Mouse (Mus musculus): Measurements from ENCODE around the gene Onecut3. TPM values are rescaled to one million over a fixed set of nuclear protein-coding genes. Genes with fewer than 3 reads are reported as not detected.

The Onecut3 gene
- polyA plus RNA-seq (2017; shearing (Covaris generic)): not detected

GRCm38 (mm10) chr10:80494732-80495131, at the start of gene Onecut3:
TSS of gene Onecut3 (plus strand) at chr10:80494835.

GRCm38 (mm10) chr10:80538710-80539394, 44.2 kb downstream of the Onecut3 start, which contains the start of gene Atp8b3:
TSS of gene Atp8b3 (minus strand) at chr10:80539124.

DNA sequence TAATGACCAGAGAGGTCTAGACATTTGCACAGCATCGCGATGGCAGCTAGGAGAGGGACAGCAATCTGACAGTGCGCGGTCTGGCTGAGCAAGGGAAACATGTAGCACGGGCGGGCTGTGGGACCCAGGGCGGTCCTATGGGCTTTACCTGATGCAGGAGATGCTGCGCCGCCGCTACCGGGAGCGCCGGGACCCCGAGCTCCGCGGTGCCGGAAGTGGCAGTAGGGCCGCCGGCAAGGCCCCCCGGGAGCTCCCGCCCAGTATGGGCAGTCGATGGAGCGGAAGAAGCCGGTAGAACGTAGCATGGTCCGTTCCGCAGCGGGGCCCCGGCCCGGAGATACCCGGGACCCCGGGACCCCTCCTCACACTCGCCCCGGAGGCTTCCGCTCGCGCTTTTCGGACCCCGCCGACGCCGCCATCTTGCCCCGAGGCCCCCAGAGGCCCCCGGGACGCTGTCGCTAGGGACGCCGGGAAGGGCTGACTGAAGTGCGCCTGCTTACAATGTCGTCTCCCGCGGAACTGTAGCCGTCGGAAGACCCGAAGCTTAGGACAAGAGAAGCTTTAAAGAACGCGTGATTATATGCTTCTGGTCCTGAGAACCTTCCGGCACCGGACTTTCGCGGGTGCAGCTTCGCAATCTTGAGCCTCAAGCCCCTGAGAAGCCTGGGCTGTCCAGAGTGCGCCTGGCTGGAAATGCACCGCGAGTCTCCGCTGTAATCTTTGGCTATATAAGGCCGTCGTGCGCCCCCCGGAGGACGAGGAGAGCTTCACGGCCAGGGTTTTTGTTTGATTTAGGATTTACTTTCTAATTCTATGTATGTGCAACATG, 66.7 kb downstream of the Onecut3 start, which contains the start of gene Rexo1:
TSS of gene Rexo1 (minus strand) at position 445 of the 829 bp plus-strand sequence.

Other genes starting within 250 kb of the Onecut3 start
- gene Ndufs7, start 245.7 kb upstream of the Onecut3 start, polyA plus RNA-seq (2017; shearing (Covaris generic)): 171 TPM
- gene Gamt, start 233.8 kb upstream of the Onecut3 start, polyA plus RNA-seq (2017; shearing (Covaris generic)): not detected
- 91.1 TPM for gene Dazap1, start 233.3 kb upstream of the Onecut3 start, polyA plus RNA-seq (2017; shearing (Covaris generic))
- gene Rps15, start 202.4 kb upstream of the Onecut3 start, polyA plus RNA-seq (2017; shearing (Covaris generic)): 1,047 TPM
- gene Apc2, start 198.9 kb upstream of the Onecut3 start, polyA plus RNA-seq (2017; shearing (Covaris generic)): 0.06 TPM
- 30.5 TPM for gene 2310011J03Rik, start 174.3 kb upstream of the Onecut3 start, polyA plus RNA-seq (2017; shearing (Covaris generic))
- 8.1 TPM for gene Pcsk4, start 165.3 kb upstream of the Onecut3 start, polyA plus RNA-seq (2017; shearing (Covaris generic))
- not detected for gene Reep6, start 164.9 kb upstream of the Onecut3 start, polyA plus RNA-seq (2017; shearing (Covaris generic))
- gene Adamtsl5, start 146.4 kb upstream of the Onecut3 start, polyA plus RNA-seq (2017; shearing (Covaris generic)): not detected
- gene Plk5, start 138.4 kb upstream of the Onecut3 start, polyA plus RNA-seq (2017; shearing (Covaris generic)): not detected
- 10.9 TPM for gene Mex3d, start 107.2 kb upstream of the Onecut3 start, polyA plus RNA-seq (2017; shearing (Covaris generic))
- gene Mbd3, start 95.3 kb upstream of the Onecut3 start, polyA plus RNA-seq (2017; shearing (Covaris generic)): 124 TPM
- gene Uqcr11, start 88.0 kb upstream of the Onecut3 start, polyA plus RNA-seq (2017; shearing (Covaris generic)): 65.7 TPM
- gene Tcf3, start 61.2 kb upstream of the Onecut3 start, polyA plus RNA-seq (2017; shearing (Covaris generic)): 94.0 TPM
- gene Atp8b3, start 44.3 kb downstream of the Onecut3 start, polyA plus RNA-seq (2017; shearing (Covaris generic)): not detected
- 83.0 TPM for gene Rexo1, start 66.7 kb downstream of the Onecut3 start, polyA plus RNA-seq (2017; shearing (Covaris generic))
- 17.2 TPM for gene Klf16, start 82.5 kb downstream of the Onecut3 start, polyA plus RNA-seq (2017; shearing (Covaris generic))
- gene Abhd17a, start 95.5 kb downstream of the Onecut3 start, polyA plus RNA-seq (2017; shearing (Covaris generic)): 93.3 TPM
- gene Scamp4, start 108.0 kb downstream of the Onecut3 start, polyA plus RNA-seq (2017; shearing (Covaris generic)): 102 TPM
- 6.9 TPM for gene Adat3, start 108.0 kb downstream of the Onecut3 start, polyA plus RNA-seq (2017; shearing (Covaris generic))
- gene Gm49322, start 111.2 kb downstream of the Onecut3 start, polyA plus RNA-seq (2017; shearing (Covaris generic)): 8.5 TPM
- 353 TPM for gene Csnk1g2, start 128.0 kb downstream of the Onecut3 start, polyA plus RNA-seq (2017; shearing (Covaris generic))
- 22.0 TPM for gene Btbd2, start 162.2 kb downstream of the Onecut3 start, polyA plus RNA-seq (2017; shearing (Covaris generic))
- 190 TPM for gene Mknk2, start 183.3 kb downstream of the Onecut3 start, polyA plus RNA-seq (2017; shearing (Covaris generic))
- 103 TPM for gene Mob3a, start 207.1 kb downstream of the Onecut3 start, polyA plus RNA-seq (2017; shearing (Covaris generic))
- 67.9 TPM for gene Izumo4, start 207.3 kb downstream of the Onecut3 start, polyA plus RNA-seq (2017; shearing (Covaris generic))
- 79.7 TPM for gene Ap3d1, start 247.4 kb downstream of the Onecut3 start, polyA plus RNA-seq (2017; shearing (Covaris generic))

Data from naive thymus-derived CD4-positive, alpha-beta T cell, adult 5 months (primary cell).